Mouse (Mus musculus): ENCODE data around the gene Grpel1.
A peak's percentile ranks its signal among the peaks of the same experiment; 100 is the strongest.

Grpel1 gene

DNA sequence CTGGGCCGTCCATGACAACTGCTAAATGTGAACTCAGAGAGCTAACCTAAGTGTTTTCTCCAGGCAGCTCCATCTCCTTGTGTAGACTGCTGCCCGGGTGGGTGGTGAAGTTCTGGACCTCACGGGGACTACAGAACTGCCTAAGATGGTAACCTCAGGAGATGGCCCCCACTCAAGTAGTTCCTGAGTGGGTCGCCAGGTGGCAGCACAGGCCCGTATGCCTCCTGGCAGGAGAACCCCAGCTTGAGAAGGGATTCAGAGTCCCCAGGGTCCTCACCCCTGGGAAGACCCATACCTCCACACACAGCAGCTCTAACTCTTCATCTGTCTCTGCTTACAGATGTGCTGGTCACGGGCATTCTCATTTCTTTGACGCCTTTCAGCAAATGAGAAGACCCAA is 2.0 kb upstream of the Grpel1 start:
- peak; percentile 86 to 87 for DNase-seq

DNA sequence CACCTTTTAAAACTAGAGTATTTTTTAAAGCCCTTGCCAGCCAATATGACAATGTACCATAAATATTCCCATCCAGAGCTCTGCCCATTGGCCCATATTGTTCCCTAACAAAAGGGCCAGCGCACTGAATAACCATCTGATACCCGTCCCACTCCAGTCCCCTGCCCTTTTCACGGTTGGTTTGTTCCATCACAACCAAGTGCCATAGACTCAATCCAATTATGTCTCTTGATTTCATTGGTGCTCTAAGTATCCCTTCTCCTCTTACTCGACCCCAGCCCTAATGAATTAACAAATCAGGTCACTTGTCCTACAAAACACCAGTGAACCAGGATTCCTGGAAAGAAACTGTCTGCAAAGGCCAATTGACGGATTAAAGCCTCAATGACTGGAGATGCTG is 1.4 kb upstream of the Grpel1 start:
- DNase-seq, result no peak

DNA sequence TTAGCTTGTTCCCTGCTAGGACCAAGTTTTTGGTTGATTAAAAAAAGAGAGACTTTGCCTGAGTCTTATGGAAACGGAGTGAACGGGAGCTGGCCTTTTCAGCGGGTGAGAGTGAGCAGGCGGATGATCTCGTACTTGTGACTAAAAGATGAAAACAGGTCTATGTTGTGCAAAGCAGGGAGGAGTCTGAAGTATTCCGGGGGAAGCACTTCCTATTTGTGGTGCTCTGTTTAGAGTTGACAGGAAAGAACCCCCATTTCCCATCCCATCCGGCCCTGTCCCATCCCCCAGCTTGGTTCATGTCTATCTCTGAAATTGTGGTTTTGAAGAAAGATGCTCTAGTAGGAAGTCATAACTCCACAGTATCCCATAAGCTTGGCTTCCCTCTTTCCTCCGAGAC is 1.1 kb downstream of the Grpel1 start:
- DNase-seq, result no peak

DNA sequence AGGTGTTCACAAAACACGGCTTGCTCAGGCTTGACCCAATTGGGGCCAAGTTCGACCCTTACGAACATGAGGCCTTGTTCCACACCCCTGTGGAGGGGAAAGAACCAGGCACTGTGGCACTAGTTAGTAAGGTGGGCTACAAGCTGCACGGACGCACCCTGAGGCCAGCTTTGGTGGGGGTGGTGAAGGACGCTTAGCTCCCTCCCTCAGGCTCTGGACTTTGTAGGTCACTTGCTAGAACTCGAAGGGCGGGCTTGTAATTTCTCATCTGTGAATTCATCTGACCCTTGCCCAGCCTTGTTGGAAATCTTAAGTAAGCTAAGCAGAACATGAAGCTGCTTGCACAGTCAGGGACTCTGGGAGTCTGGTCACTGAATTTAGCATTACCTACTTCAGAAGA is 6.4 kb downstream of the Grpel1 start:
- DNase-seq, result no peak

DNA sequence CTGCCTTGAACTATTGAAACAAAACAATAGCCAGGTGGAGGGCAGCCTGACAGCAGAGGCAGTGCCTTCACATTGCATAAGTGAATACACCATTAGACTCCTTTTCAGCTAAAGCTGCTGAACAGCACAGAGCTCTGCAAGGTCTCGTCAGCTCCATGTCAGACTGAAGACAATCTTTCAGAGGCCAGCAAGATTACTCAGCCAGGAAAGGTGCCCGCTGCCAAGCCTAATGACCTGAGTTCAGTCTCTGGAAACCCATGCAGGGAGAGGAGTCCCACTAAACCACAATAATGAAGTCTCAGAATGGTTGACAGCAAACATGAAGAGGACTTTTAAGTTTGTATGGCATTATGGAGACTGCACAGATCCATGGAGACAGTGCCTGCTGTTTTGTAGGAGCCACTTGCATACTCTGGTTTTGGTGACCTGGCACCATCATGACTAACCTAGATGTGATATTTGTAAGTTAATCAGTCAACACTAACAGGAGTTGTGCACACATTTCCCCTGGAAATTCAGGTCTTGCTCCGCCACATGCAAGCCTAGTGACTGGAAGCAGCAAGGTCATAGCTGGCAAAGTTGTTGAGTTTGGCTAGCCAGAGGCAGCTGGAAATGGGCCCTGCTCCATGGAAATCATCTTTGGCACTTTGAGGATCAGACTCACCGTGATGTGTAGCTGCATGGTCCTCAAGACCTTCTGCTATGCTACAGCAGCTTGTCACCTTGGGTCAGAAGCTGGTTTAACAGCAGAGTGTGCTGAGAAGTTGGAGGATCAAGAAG is 8.3 kb downstream of the Grpel1 start:
- no peak for DNase-seq

DNA sequence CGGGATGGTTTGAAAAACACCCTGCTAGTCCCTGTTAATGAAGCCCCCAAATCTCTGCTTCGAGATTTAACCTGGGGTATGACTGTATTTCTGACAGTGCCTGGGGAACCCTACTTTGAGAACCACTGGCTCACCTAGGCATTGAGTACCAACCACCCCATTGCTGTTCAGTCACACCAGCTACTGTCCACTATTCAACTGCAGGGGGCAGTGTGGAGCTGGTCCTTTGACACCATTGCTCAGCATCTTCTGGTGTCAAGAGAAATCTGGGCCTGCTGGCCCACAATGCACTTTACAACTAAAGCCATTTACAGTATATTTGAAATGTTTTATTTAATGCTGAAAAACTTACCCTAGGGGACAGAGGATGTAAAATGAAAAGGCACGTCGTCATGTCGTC is 9.5 kb downstream of the Grpel1 start:
- peak; percentile 83 to 89 for DNase-seq

DNA sequence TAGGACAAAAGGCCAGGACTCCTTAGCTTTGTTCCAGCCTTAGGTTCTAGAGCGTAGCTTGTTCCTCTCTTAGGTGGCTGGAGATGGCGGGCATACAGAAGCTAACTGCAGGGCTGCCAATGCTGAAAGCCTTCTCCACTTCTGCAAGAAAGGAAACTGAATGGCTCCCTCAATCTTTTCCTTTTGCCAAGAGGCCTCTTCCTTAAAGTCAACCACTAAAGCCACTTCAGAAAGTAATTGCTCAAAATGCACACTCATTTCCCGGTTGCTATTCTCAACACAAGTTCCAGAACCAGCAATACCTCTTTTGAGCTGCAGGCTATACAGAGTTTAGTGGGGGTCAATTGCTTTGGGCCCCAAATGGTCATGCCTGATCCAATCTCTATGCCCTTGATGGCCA is 12.7 kb downstream of the Grpel1 start:
- DNase-seq, result no peak

DNA sequence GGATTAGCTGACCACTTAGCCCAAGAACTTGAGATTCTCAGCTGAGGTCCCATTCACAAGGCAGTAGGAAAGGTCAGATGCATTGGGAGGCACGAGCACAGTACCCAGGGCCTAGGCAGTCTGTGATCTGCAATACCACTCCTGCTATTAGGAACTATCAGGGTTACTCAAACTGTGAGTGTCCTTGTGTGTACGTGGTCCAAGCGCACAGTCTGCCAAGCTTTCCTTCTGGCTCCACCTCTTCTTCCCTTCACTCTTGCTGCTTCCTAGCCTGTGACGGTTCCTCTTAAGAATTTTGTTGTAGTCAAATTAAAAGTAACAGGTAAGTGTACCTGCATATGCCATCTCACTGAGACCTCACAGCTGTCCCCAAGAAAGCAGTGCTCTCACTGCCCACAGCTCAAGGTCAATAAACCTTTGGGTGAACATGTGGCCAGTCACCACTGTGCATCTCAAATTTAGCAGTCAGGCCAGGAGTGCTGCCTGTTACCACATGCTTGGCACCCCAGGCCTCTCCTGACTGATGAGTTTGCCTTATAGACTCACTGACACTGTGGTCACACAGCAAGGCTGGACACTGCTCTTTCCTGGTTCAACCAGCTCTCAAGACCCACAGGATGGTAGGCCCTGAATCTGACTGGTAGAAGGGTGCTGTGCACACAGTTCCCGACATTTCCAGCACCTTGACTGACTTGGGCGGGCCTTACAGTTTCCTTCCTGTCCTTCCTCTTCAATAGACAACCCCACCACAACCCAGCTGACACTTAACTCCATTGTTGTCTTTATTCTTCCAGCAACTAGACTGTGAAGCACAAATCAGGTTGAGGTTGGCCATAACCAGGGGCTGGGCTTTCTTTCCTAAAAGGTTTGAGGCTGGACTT is 14.0 kb downstream of the Grpel1 start:
- DNase-seq, result no peak

DNA sequence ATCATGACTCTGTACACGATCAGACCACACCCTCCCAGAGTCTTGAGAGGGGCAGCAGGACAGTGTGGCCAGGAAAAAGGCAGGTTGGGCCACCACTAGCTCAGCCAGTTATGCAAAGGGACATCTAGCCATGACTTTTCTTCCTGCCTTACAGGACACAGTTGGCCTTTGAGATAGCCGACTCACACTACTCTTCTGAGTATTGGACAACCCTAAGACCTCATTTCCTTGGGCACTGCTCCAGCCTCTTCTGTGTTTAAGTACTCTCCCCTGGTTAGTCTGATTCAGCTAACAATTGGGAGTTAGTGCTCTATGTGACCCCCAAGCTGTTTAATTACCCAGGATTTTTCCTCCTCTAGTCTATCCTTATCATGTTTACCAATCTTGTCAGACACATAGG is 14.9 kb downstream of the Grpel1 start:
- DNase-seq, result no peak

DNA sequence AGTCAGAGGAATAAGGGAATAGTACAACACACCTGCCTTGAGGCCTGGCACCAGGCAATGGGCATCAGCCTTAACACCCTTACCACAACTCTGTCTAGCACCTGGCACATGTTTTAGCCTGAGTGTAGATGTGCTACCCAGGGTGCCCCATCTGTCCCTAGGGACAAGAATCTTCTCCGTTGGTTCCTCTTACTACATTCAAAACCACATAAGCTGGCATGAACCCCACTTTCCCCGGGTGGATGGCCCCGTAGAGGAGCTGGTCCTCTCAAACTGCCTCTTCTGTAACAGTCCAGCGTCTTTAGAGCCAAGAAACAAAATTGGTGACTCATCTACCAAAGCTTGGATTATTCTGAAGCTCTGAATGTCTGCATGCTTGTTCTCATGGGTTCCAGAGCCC is 15.6 kb downstream of the Grpel1 start:
- DNase-seq, result no peak

DNA sequence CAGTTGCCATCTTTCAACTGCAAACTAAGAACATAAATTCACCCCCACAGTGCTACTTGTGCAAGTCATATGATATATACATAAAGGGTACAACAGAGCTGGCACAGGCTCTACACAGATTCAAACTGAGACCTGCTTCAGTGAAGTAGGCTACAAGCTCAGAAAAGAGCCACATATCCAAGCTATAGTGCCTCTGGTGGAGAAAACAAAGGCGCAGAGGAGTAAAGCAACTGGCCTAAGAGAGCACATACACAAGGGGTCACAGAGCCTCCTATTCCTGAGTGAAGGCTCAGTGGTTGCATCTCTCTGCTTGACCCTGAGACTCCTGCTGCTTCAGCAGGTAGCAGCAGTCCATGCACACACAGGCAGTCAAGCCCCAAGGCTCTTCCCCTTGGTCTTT is 16.3 kb downstream of the Grpel1 start:
- DNase-seq, result no peak

DNA sequence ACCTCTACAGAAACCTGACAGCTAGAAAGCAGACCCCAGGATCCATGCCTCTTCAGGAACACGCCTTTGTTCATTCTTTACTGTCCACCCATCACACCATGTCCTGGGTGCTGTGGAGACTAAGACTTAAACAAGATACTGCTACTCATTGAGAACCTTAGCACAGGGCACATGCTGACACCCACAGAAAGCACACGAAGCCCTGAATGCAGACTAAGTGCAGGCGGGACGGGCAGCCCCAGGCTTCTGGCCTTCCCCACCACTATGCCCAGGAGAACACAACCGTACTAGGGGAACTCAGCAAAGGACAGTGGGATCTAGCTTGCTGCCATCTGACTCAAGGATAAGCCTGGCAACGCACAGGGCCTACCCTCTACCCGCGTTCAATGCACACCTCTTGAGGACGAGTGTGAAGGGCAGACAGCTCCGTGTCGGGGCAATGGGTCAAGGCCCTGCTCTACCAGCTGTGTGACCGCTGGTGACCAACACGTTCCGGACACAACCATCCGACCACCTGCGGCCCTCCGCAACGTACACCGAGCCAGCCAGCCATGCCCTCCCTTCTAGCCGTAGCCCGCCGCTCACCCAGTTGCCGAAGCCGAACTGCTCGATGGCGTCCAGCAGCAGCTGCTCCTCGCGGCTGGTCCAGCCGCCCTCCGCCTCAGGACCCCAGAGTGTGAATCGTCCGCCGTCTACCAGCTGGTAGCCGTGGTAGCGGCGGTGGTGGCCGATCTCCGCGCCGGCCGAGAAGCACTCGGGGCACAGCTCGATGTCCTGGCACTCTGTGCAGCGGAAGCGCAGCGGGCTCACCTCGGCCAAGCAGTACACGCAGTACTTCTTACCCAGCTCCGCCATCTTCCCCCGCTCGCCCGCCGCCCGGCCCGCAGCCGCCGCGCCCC is 18.7 kb downstream of the Grpel1 start:
- DNase-seq, result peak; percentile 72 to 73

DNA sequence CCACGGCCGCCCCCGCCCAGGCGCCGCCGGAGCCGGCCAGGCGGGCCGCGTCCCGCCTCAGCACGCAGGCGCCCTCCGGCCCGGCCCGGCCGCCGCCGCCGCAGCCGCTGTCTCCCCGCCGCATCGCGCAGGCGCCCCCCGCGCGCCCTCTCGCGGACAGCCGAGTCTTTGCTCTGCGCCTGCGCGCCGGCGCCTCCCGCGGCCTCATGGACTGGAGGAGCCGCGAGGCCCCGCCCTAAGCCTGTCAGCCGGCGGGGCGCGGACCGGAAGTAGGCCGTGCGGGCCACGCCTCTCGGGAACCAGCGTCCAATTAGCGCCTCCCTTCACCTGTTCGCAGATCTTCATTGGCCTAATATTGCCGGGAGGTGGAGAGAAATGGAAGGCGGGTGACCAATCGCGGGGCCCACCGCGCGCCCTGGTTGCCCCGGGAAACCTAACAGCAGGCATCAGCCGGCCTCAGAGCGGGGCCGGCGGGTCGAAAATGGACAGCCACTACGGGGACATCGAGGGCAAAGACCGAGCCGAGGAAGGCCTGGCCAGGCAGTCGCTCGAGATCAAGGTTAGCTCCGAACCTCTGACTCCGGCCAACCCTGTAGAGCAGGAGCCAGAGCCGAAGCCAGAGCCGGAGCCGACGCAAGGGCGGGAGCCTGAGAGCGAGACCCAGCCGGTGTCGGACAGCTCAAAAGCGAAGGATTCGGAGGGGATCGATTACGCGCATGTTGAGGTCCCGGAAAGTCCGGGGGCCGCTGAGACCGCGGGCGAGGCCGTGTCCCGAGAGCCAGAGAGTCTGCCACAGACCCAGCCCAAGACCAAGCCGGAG is 19.6 kb downstream of the Grpel1 start, which contains the start of the genes Tada2b and Ccdc96:
Gene Tada2b (minus strand): TSS at position 115 of the 820 bp plus-strand sequence.
Gene Ccdc96 (plus strand): TSS at position 418 of the 820 bp plus-strand sequence.
- DNase-seq, result peak; percentile 98 to 99

DNA sequence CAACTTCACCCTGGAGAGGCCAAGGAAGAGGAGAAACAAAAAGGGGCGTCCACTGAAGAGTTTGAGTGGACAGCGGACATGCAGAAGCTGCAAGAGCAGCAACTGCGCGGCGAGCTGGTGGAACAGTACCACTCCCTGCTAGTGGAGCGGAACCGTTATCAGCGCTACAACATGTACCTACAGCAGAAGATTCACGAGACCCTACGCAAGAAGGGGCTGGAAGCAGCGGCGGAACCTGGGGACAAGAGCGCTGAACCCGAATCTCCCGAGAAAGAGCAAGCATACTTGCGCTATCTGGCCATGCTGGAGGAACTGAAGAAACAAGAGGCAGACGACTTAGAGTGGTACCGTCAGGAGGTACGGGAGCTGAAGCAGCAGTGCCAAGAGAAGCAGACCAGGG is 20.5 kb downstream of the Grpel1 start:
- DNase-seq, result no peak

DNA sequence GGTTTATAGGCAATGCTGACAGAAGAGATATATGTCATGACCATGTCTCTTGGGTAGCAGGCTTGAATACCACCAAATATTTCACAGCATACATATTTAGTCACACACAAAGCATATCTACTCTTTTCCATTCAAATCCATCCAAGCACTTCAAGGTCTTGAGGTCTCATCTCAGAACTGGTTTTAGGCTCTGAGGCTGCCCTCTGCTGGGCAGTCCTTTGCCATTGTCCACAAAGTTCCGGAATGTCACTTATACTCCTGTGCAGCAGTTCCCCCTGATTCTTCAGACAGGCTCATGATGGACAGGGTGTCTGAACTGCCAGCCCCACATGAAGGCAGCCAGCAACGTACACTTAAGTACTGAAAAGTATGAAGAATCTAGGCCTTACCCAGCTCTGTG is 24.4 kb downstream of the Grpel1 start:
- peak; percentile 60 to 64 for DNase-seq

DNA sequence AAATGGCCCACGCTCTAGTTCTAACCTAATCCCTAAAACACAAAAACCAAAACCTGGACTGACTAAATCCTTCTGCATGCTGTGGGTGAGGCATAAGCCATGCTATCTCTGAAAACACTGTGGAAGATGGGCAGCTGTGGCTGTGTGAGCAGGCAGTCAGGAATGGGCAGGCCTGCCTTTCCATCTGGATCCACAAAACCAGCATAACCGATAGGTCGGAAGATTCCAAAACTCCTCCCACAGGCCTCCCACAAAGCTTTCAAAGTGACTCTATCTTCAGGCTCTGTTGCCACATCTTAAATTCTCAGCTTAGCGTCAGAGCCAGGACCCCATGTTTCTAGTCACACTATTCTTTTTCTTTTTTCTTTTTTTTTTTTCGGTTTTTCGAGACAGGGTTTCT is 29.1 kb downstream of the Grpel1 start:
- no peak for DNase-seq

DNA sequence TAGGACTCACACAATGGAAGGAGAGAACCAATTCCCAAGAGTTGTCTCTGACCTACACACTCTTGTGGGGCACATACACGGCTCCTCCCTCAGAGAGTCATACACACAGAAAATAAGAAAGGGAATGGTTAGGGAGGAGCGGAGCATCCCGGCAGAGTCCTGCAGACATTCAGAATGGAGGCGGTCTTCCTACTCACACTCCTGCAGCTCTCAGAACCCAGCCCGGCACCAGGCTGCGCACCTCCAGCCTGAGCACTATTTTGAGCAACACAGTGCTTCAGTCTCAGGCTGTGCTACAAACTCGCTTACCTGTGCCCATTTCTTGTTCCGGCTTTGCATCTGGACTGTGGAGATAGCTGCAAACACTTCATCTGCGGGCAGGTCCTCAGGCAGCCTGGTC is 29.9 kb downstream of the Grpel1 start:
- DNase-seq, result no peak

DNA sequence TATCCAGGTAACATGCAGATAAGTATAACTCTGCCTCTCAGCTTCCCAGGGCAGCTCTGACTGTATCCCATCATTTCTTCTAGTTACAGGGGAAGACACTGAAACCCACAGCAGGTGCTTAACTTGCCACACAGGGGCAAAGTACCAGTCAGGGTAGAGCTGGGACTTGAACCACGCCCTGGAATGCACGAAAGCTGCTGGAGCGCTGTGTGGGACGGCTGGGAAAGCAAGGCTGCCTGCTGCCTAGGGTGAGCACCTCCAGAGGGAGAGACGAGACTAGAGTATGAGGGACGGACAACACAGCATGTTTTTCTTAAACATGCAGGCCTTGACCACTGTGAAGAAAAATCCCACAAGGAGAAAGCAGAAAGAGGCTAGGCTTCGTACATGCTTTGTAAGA is 40.4 kb downstream of the Grpel1 start:
- no peak for DNase-seq

DNA sequence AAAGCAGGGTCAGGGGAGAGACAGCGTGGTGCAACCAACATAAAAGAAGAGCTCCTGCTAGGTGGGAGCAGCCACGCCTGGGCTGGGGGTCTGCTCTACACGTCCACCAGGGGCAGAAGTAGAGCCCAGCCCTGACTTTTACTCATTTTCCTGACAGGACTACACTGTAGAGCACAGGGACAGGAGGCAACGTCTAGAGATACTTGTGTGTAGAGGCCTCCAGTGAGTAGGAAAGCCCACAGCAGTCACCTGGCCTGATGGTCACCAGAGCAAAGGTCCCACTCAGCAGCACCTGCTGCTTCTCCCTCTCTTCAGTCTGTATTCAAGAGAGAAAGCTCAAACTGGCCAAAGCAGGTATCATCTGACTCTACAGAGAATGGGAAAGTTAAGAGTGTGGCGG is 40.8 kb downstream of the Grpel1 start:
- no peak for DNase-seq

DNA sequence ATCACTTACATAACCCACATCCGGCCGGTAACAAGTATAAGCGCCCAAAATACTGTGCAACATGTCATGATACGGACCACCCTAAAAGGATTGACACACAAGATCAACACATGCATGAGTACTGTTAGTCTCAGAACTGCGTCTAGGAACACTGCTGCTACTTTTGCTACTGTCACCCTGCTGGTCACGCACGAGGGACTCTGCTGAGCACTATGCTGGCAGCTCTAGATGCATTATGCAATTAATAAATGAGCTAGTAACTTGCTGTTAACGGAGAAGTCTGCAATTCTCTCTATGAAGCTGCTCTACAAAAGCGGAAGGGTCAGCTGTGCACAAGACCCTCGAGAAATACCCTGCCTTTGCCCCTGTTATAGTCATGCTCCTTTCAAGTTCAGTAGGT is 43.6 kb downstream of the Grpel1 start:
- DNase-seq, result no peak

DNA sequence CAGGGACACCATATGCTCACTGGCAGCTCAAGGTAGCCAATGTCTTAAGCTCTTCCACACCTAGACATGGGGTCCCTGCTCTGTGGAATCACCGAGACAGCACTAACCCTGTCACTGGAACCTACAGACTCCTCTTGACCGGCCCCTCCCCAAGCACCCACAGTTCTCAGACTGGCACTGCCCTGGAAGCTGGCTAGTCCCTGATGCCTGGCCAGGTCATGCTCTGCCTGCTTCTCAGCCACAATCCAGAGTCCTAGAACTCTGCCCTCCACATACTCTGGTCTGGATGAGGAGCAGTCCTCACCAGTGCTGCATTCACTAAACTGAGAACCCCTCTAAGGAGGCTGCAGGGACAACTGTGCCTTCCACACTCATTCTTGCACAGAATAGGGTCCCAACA is 46.2 kb downstream of the Grpel1 start:
- DNase-seq, result no peak

DNA sequence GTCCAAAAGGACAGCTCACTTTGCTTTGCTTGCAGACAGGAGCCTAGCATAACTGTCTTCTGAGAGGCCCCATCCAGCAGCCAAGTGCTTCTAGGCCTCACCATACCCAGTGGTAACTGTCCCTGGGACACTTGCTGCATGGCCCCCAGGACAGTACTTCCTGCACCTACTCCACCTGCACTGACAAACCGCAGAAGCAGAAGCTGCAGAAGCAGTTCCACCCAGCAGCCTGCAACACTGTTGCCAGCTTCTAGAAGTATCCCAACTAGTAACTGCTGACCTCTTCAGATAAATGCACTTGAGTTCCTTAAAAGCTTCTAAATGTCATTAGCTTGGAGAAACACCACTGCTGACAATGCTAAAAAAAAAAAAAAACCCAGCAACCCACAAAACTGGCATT is 50.3 kb downstream of the Grpel1 start:
- no peak for DNase-seq

All from cerebellum, postnatal 10 days (tissue).